Mouse (Mus musculus): ENCODE measurements at regions not wholly inside any gene's neighbourhood (a gene's known extent, or its start where the extent isn't known, plus 50 kb on each side); places are given as distances from the start of the nearest gene placed in this dataset.

DNA sequence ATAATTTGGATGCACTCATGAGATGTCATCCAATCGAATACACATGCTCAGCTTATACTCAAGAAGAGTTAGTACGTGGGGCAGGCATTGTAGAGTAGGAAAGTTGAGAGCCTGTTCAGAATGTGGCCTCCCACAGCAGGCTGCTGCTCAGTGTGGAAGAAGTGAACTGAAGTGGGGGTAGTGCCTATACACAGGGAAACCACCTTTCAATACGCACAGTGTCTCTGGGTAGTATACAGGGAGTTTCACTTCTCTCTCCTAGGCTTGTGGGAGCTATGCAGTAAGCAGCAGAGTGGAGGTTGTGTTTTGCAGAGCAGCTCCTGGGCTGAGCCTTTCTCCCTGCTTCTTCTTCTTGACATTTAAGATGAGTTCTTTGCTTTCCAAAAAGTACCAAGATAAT, 182.5 kb upstream of the Marcks start:
- Histone ChIP-seq H3K27ac (ENCODE audit: low read length) (no peak overlapping the region), H3K4me1 (ENCODE audit: control insufficient read depth, insufficient read depth, low read length) (peaks cover 8% of the 10 kb centered on the region), H3K36me3 (ENCODE audit: control insufficient read depth, insufficient read depth, low read length) (no peaks in the 10 kb centered on the region), H3K9ac (ENCODE audit: low read depth, low read length) (no peak overlapping the region), H3K9me3 (ENCODE audit: control insufficient read depth, low read length) (no peaks in the 10 kb centered on the region), H3K4me3 (ENCODE audit: low read length) (no peak overlapping the region), H3K4me2 (ENCODE audit: low read depth, low read length) (no peak overlapping the region), H3K27me3 (replicated peaks; ENCODE audit: control insufficient read depth, insufficient read depth, low read length) (no peaks in the 10 kb centered on the region)
- 83% methylated on average over 3 of the region's 3 CpGs for WGBS
- no peak for ATAC-seq

DNA sequence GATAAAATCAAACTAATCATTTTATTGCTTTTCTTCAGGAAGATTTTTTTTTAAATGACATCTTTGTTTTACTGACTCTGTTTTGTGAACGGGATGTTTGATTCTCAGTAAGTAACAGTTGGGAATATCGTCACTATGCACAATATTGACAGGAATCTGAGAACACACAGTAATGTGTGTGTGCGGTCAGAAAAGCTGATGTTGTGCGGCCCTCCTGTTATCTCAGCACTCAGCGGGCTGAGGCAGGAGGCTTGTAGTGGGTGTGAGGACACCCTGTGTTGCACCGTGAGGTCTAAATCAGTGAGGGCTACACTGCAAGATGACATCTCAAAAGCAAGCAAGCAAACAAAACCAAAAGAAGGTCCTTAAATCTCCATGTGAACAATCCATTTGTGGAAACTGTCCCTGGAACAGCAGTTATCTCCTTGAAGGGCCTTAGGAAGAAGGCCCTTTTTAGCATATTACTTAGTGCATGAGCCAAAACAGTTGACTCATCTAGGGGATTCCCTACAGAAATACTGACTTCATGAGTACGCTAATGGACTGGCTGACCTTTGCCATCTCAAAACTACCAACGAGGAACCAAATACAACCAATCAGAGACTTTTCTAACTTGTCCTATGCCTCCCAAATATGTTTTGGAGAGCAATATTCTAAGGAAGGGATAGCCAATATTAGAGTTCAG, 181.2 kb upstream of the Marcks start:
- Histone ChIP-seq H3K27me3 (replicated peaks; ENCODE audit: control insufficient read depth, insufficient read depth, low read length) (no peaks in the 10 kb centered on the region), H3K36me3 (ENCODE audit: control insufficient read depth, insufficient read depth, low read length) (no peaks in the 10 kb centered on the region), H3K4me3 (ENCODE audit: low read length) (no peak overlapping the region), H3K4me1 (ENCODE audit: control insufficient read depth, insufficient read depth, low read length) (peaks cover 7% of the 10 kb centered on the region; the same call in 1 of the 2 replicates), H3K9me3 (ENCODE audit: control insufficient read depth, low read length) (no peaks in the 10 kb centered on the region), H3K9ac (ENCODE audit: low read depth, low read length) (no peak overlapping the region), H3K4me2 (ENCODE audit: low read depth, low read length) (no peak overlapping the region), H3K27ac (ENCODE audit: low read length) (no peak overlapping the region)
- 91% methylated on average over 8 of the region's 8 CpGs for WGBS
- no peak for ATAC-seq

GRCm38 (mm10) chr10:37316701-37317100, 178.0 kb upstream of the Marcks start:
- ATAC-seq = no peak
- Histone ChIP-seq H3K9ac (ENCODE audit: low read depth, low read length) (no peak overlapping the region), H3K4me2 (ENCODE audit: low read depth, low read length) (no peak overlapping the region), H3K36me3 (ENCODE audit: control insufficient read depth, insufficient read depth, low read length) (no peaks in the 10 kb centered on the region), H3K4me3 (ENCODE audit: low read length) (no peak overlapping the region), H3K9me3 (ENCODE audit: control insufficient read depth, low read length) (no peaks in the 10 kb centered on the region), H3K4me1 (ENCODE audit: control insufficient read depth, insufficient read depth, low read length) (no peaks in the 10 kb centered on the region), H3K27me3 (replicated peaks; ENCODE audit: control insufficient read depth, insufficient read depth, low read length) (no peaks in the 10 kb centered on the region), H3K27ac (ENCODE audit: low read length) (no peak overlapping the region)
- WGBS = 87% methylated on average over 3 of the region's 3 CpGs

- Histone ChIP-seq H3K4me3 (ENCODE audit: low read length) (no peak overlapping the region), H3K27me3 (replicated peaks; ENCODE audit: control insufficient read depth, insufficient read depth, low read length) (no peaks in the 10 kb centered on the region), H3K9me3 (ENCODE audit: control insufficient read depth, low read length) (no peaks in the 10 kb centered on the region), H3K4me1 (ENCODE audit: control insufficient read depth, insufficient read depth, low read length) (no peaks in the 10 kb centered on the region), H3K27ac (ENCODE audit: low read length) (no peak overlapping the region), H3K4me2 (ENCODE audit: low read depth, low read length) (no peak overlapping the region), H3K36me3 (ENCODE audit: control insufficient read depth, insufficient read depth, low read length) (no peaks in the 10 kb centered on the region), H3K9ac (ENCODE audit: low read depth, low read length) (no peak overlapping the region)
- WGBS = 87% methylated on average over 1 of the region's 1 CpGs
- ATAC-seq = no peak
These were observed 177.1 kb upstream of the Marcks start for GRCm38 (mm10) chr10:37315804-37316203.

GRCm38 (mm10) chr10:37314746-37315430, 176.2 kb upstream of the Marcks start:
- H3K27ac ChIP-seq (ENCODE audit: low read length) = no peak overlapping the region
- ATAC-seq = no peak
- WGBS = 78% methylated on average over 5 of the region's 5 CpGs
- no peaks in the 10 kb centered on the region for H3K9me3 ChIP-seq (ENCODE audit: control insufficient read depth, low read length)
- no peak overlapping the region for H3K9ac ChIP-seq (ENCODE audit: low read depth, low read length)
- no peak overlapping the region for H3K4me3 ChIP-seq (ENCODE audit: low read length)
- no peaks in the 10 kb centered on the region for H3K27me3 ChIP-seq (replicated peaks; ENCODE audit: control insufficient read depth, insufficient read depth, low read length)
- H3K4me1 ChIP-seq (ENCODE audit: control insufficient read depth, insufficient read depth, low read length) = no peaks in the 10 kb centered on the region
- no peaks in the 10 kb centered on the region for H3K36me3 ChIP-seq (ENCODE audit: control insufficient read depth, insufficient read depth, low read length)
- no peak overlapping the region for H3K4me2 ChIP-seq (ENCODE audit: low read depth, low read length)

DNA sequence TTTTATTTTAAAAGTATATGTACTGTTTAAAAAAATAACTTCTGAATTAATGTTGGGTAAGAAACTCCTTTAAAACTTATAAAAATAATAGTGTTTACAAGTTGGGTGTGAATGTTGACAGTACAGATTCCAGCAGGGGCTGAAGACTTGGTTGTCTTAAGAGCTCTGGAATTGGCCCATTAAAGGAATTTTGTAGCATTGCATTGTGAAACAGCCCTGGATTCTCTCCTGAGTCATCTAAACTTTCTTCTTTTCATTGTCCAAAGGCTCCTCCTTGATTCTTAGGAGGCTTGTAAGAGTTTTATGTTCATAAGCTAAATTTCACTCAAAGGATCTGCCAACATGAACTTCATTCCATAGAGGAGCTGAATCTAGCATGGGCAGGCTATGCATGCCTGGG, 174.7 kb upstream of the Marcks start:
- ATAC-seq = no peak
- H3K9ac ChIP-seq (ENCODE audit: low read depth, low read length) = no peak overlapping the region
- no peaks in the 10 kb centered on the region for H3K4me1 ChIP-seq (ENCODE audit: control insufficient read depth, insufficient read depth, low read length)
- H3K4me3 ChIP-seq (ENCODE audit: low read length) = no peak overlapping the region
- H3K27me3 ChIP-seq (replicated peaks; ENCODE audit: control insufficient read depth, insufficient read depth, low read length) = no peaks in the 10 kb centered on the region
- H3K27ac ChIP-seq (ENCODE audit: low read length) = no peak overlapping the region
- no peaks in the 10 kb centered on the region for H3K36me3 ChIP-seq (ENCODE audit: control insufficient read depth, insufficient read depth, low read length)
- no peaks in the 10 kb centered on the region for H3K9me3 ChIP-seq (ENCODE audit: control insufficient read depth, low read length)
- no peak overlapping the region for H3K4me2 ChIP-seq (ENCODE audit: low read depth, low read length)

DNA sequence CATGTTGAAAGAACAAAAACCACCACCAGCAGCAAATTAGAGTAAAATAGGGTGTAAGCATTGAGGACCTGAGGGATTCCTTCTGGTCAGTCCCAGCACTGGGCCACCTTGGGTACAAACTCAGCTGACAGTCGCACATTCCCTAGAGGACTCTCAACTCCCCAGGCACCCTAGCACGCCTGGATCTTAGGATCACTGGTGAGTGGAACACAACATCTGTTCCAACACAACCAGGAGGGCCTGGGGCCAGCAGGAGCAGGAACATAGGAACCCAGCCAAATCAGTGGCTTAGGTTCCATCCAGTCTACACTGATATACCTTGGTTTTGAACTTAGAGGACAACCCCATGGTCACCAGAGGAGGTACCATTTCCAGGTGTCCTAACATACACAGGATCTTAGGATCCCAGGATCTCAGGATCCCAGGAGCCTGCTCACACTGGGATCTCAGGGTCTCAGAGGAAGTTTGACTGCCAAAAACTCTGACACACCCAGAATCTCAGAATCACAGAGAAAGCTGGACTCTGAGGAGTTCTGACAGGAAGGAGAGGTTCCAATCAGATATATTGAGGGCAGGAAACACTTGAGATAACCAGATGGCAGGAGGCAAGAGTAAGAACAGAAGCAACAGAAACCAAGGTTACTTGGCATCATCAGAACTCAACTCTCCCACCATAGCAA, 171.7 kb upstream of the Marcks start:
- ATAC-seq = no peak
- Histone ChIP-seq H3K27me3 (replicated peaks; ENCODE audit: control insufficient read depth, insufficient read depth, low read length) (no peaks in the 10 kb centered on the region), H3K9me3 (ENCODE audit: control insufficient read depth, low read length) (no peaks in the 10 kb centered on the region), H3K4me1 (ENCODE audit: control insufficient read depth, insufficient read depth, low read length) (no peaks in the 10 kb centered on the region), H3K4me2 (ENCODE audit: low read depth, low read length) (no peak overlapping the region), H3K4me3 (ENCODE audit: low read length) (no peak overlapping the region), H3K36me3 (ENCODE audit: control insufficient read depth, insufficient read depth, low read length) (no peaks in the 10 kb centered on the region), H3K9ac (ENCODE audit: low read depth, low read length) (no peak overlapping the region), H3K27ac (ENCODE audit: low read length) (no peak overlapping the region)
- 89% methylated on average over 2 of the region's 2 CpGs for WGBS

GRCm38 (mm10) chr10:37304656-37305055, 165.9 kb upstream of the Marcks start:
- 44% methylated on average over 2 of the region's 2 CpGs for WGBS
- no peak for ATAC-seq
- H3K36me3 ChIP-seq (ENCODE audit: control insufficient read depth, insufficient read depth, low read length) = no peaks in the 10 kb centered on the region
- no peaks in the 10 kb centered on the region for H3K9me3 ChIP-seq (ENCODE audit: control insufficient read depth, low read length)
- H3K4me1 ChIP-seq (ENCODE audit: control insufficient read depth, insufficient read depth, low read length) = no peaks in the 10 kb centered on the region
- no peaks in the 10 kb centered on the region for H3K27me3 ChIP-seq (replicated peaks; ENCODE audit: control insufficient read depth, insufficient read depth, low read length)
- no peak overlapping the region for H3K4me2 ChIP-seq (ENCODE audit: low read depth, low read length)
- H3K4me3 ChIP-seq (ENCODE audit: low read length) = no peak overlapping the region
- H3K27ac ChIP-seq (ENCODE audit: low read length) = no peak overlapping the region
- no peak overlapping the region for H3K9ac ChIP-seq (ENCODE audit: low read depth, low read length)

DNA sequence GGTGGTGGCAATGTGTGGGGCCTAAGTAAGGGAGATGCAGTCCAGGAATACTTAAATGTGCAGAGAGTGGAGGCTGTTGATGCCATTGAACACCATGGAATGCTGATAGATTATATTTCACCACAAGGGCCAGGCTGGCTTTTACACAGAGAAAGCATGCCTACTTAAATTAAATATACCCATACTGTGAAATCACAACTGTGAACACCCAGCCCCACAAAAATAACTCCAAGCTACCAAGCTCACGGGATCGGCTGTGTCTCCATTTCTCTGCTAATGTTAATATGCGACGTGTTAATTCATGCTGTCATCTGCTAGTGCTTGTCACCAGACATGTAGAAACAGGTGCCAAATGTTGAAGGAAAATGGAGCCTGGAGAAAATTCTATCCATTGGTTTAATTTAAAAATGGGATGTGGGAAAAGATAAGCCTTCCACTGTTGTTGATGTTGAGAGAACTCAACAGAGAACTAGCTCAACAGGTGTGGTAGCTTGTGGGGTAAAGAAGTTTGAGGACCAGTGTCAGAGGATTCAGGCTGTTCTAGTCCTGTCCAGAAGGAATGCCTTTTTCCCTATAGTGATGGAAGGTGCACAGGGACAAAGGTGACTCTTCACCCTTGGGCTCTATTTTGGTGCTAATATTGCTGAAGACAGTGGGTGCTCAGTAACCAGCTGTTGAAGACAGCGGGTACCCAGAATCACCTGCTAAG, 161.6 kb upstream of the Marcks start:
- no peaks in the 10 kb centered on the region for H3K9me3 ChIP-seq (ENCODE audit: control insufficient read depth, low read length)
- no peak overlapping the region for H3K9ac ChIP-seq (ENCODE audit: low read depth, low read length)
- ATAC-seq = no peak
- H3K4me1 ChIP-seq (ENCODE audit: control insufficient read depth, insufficient read depth, low read length) = no peaks in the 10 kb centered on the region
- H3K27me3 ChIP-seq (replicated peaks; ENCODE audit: control insufficient read depth, insufficient read depth, low read length) = no peaks in the 10 kb centered on the region
- H3K27ac ChIP-seq (ENCODE audit: low read length) = no peak overlapping the region
- H3K4me2 ChIP-seq (ENCODE audit: low read depth, low read length) = no peak overlapping the region
- no peaks in the 10 kb centered on the region for H3K36me3 ChIP-seq (ENCODE audit: control insufficient read depth, insufficient read depth, low read length)
- WGBS = 95% methylated on average over 5 of the region's 5 CpGs
- H3K4me3 ChIP-seq (ENCODE audit: low read length) = no peak overlapping the region

Measured in intestine, embryonic 16.5 days (tissue).